Mouse (Mus musculus): ENCODE results near the gene Lcp2. TPM values are rescaled to one million over a fixed set of nuclear protein-coding genes. Genes with fewer than 3 reads are reported as not detected.

The Lcp2 gene
- polyA plus RNA-seq, 1 experiment = 0.26 TPM

GRCm38 (mm10) chr11:34008702-34009101, 38.0 kb upstream of the Lcp2 start:
- TF ChIP-seq CTCF (IDR thresholded peaks at IDR 0.05; ENCODE audit: control insufficient read depth, insufficient read depth, insufficient replicate concordance, low read depth, low read length) (peak; percentile 50; the same call in 1 of the 2 replicates), POLR2A (IDR thresholded peaks at IDR 0.05; ENCODE audit: control insufficient read depth, low read depth, low read length) (no peak)
- H3K4me1 ChIP-seq (ENCODE audit: control insufficient read depth, insufficient read depth, low read length) = no peaks in the 10 kb centered on the region; the same call in none of the 2 replicates
- H3K27ac ChIP-seq (ENCODE audit: control insufficient read depth, insufficient read depth, low read depth, low read length) = no peak overlapping the region
- H3K27me3 ChIP-seq (ENCODE audit: control insufficient read depth, insufficient read depth, low read length) = no peaks in the 10 kb centered on the region
- no peaks in the 10 kb centered on the region for H3K36me3 ChIP-seq (ENCODE audit: control insufficient read depth, insufficient read depth, low read length)
- H3K4me3 ChIP-seq (ENCODE audit: control insufficient read depth, low read depth, low read length) = peak overlapping the region; percentile 26; the same call in 1 of the 2 replicates

GRCm38 (mm10) chr11:34009316-34010087, 37.2 kb upstream of the Lcp2 start:
- no peak overlapping the region for H3K27ac ChIP-seq (ENCODE audit: control insufficient read depth, insufficient read depth, low read depth, low read length)
- no peaks in the 10 kb centered on the region; the same call in none of the 2 replicates for H3K4me1 ChIP-seq (ENCODE audit: control insufficient read depth, insufficient read depth, low read length)
- H3K36me3 ChIP-seq (ENCODE audit: control insufficient read depth, insufficient read depth, low read length) = no peaks in the 10 kb centered on the region
- TF ChIP-seq CTCF (IDR thresholded peaks at IDR 0.05; ENCODE audit: control insufficient read depth, insufficient read depth, insufficient replicate concordance, low read depth, low read length) (no peak), POLR2A (IDR thresholded peaks at IDR 0.05; ENCODE audit: control insufficient read depth, low read depth, low read length) (no peak)
- no peaks in the 10 kb centered on the region for H3K27me3 ChIP-seq (ENCODE audit: control insufficient read depth, insufficient read depth, low read length)
- no peak overlapping the region for H3K4me3 ChIP-seq (ENCODE audit: control insufficient read depth, low read depth, low read length)

DNA sequence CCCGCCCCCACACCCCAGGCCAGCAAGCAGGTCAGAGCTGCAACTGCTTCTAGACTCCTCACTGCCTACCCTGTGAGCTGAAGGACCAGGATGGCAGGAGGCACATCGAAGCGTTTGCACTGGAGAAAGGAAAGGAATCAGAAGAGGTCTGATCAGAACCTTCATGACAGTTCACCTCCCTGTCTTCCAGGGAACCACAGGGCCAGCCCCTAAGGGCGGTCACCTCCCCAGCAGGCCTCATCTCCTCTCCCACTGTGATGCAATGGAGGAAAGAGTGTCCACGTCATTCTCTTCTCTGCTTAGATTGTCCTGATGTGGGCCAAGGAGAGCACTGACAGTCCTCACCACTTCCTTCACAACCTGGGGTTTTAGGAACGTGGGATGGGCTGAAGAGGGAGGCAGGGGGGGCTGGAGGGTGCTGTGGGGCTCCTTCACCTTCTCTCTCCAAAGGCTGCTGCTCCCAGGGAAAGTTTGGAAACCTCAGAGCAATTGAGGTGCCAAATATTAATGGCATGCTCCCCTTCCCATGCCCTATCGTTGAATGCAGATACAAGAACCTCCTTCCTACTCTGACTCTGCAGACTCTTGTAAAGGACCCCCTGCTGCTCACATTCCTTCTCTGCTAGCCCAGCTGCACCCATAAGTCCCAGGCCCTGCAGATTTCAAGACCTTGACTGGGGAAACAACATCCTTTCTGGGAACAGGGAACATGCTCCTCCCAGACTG, 36.4 kb upstream of the Lcp2 start:
- no peaks in the 10 kb centered on the region for H3K36me3 ChIP-seq (ENCODE audit: control insufficient read depth, insufficient read depth, low read length)
- H3K27ac ChIP-seq (ENCODE audit: control insufficient read depth, insufficient read depth, low read depth, low read length) = no peak overlapping the region
- H3K4me3 ChIP-seq (ENCODE audit: control insufficient read depth, low read depth, low read length) = no peak overlapping the region
- H3K4me1 ChIP-seq (ENCODE audit: control insufficient read depth, insufficient read depth, low read length) = no peaks in the 10 kb centered on the region; the same call in none of the 2 replicates
- no peaks in the 10 kb centered on the region for H3K27me3 ChIP-seq (ENCODE audit: control insufficient read depth, insufficient read depth, low read length)
- TF ChIP-seq CTCF (IDR thresholded peaks at IDR 0.05; ENCODE audit: control insufficient read depth, insufficient read depth, insufficient replicate concordance, low read depth, low read length) = no peak
- TF ChIP-seq POLR2A (IDR thresholded peaks at IDR 0.05; ENCODE audit: control insufficient read depth, low read depth, low read length) = no peak

GRCm38 (mm10) chr11:34010859-34011172, 35.9 kb upstream of the Lcp2 start:
- no peaks in the 10 kb centered on the region for H3K36me3 ChIP-seq (ENCODE audit: control insufficient read depth, insufficient read depth, low read length)
- H3K27ac ChIP-seq (ENCODE audit: control insufficient read depth, insufficient read depth, low read depth, low read length) = no peak overlapping the region
- H3K27me3 ChIP-seq (ENCODE audit: control insufficient read depth, insufficient read depth, low read length) = no peaks in the 10 kb centered on the region
- no peaks in the 10 kb centered on the region; the same call in none of the 2 replicates for H3K4me1 ChIP-seq (ENCODE audit: control insufficient read depth, insufficient read depth, low read length)
- H3K4me3 ChIP-seq (ENCODE audit: control insufficient read depth, low read depth, low read length) = no peak overlapping the region
- TF ChIP-seq POLR2A (IDR thresholded peaks at IDR 0.05; ENCODE audit: control insufficient read depth, low read depth, low read length) (no peak), CTCF (IDR thresholded peaks at IDR 0.05; ENCODE audit: control insufficient read depth, insufficient read depth, insufficient replicate concordance, low read depth, low read length) (no peak)

- Histone ChIP-seq H3K4me3 (ENCODE audit: control insufficient read depth, low read depth, low read length) (no peak overlapping the region), H3K27me3 (ENCODE audit: control insufficient read depth, insufficient read depth, low read length) (no peaks in the 10 kb centered on the region), H3K27ac (ENCODE audit: control insufficient read depth, insufficient read depth, low read depth, low read length) (no peak overlapping the region; the same call in 1 of the 2 replicates), H3K4me1 (ENCODE audit: control insufficient read depth, insufficient read depth, low read length) (no peaks in the 10 kb centered on the region; the same call in none of the 2 replicates), H3K36me3 (ENCODE audit: control insufficient read depth, insufficient read depth, low read length) (no peaks in the 10 kb centered on the region)
- TF ChIP-seq CTCF (IDR thresholded peaks at IDR 0.05; ENCODE audit: control insufficient read depth, insufficient read depth, insufficient replicate concordance, low read depth, low read length) (no peak), POLR2A (IDR thresholded peaks at IDR 0.05; ENCODE audit: control insufficient read depth, low read depth, low read length) (no peak)
Observed at GRCm38 (mm10) chr11:34012007-34012652, 34.6 kb upstream of the Lcp2 start.

GRCm38 (mm10) chr11:34025091-34025490, 21.6 kb upstream of the Lcp2 start:
- Histone ChIP-seq H3K27me3 (ENCODE audit: control insufficient read depth, insufficient read depth, low read length) (no peaks in the 10 kb centered on the region), H3K4me1 (ENCODE audit: control insufficient read depth, insufficient read depth, low read length) (no peaks in the 10 kb centered on the region)
- TF ChIP-seq CTCF (IDR thresholded peaks at IDR 0.05; ENCODE audit: control insufficient read depth, insufficient read depth, insufficient replicate concordance, low read depth, low read length) = no peak
- no peak for TF ChIP-seq POLR2A (IDR thresholded peaks at IDR 0.05; ENCODE audit: control insufficient read depth, low read depth, low read length)

GRCm38 (mm10) chr11:34029658-34030057, 17.1 kb upstream of the Lcp2 start:
- TF ChIP-seq CTCF (IDR thresholded peaks at IDR 0.05; ENCODE audit: control insufficient read depth, insufficient read depth, insufficient replicate concordance, low read depth, low read length) (no peak), POLR2A (IDR thresholded peaks at IDR 0.05; ENCODE audit: control insufficient read depth, low read depth, low read length) (no peak)
- H3K4me3 ChIP-seq (ENCODE audit: control insufficient read depth, low read depth, low read length) = no peak overlapping the region
- H3K27ac ChIP-seq (ENCODE audit: control insufficient read depth, insufficient read depth, low read depth, low read length) = no peak overlapping the region
- H3K4me1 ChIP-seq (ENCODE audit: control insufficient read depth, insufficient read depth, low read length) = no peaks in the 10 kb centered on the region; the same call in 1 of the 2 replicates
- no peaks in the 10 kb centered on the region for H3K36me3 ChIP-seq (ENCODE audit: control insufficient read depth, insufficient read depth, low read length)
- H3K27me3 ChIP-seq (ENCODE audit: control insufficient read depth, insufficient read depth, low read length) = no peaks in the 10 kb centered on the region

More at GRCm38 (mm10) chr11:34025091-34025490, 21.6 kb upstream of the Lcp2 start:
- Histone ChIP-seq H3K4me3 (ENCODE audit: control insufficient read depth, low read depth, low read length) (no peak overlapping the region), H3K36me3 (ENCODE audit: control insufficient read depth, insufficient read depth, low read length) (no peaks in the 10 kb centered on the region), H3K27ac (ENCODE audit: control insufficient read depth, insufficient read depth, low read depth, low read length) (no peak overlapping the region)

Data from testis, adult 2 months (tissue).